Mouse (Mus musculus) adrenal gland, postnatal 36 days (tissue): ENCODE data around the gene Vmn2r102. TPM values are rescaled to one million over a fixed set of nuclear protein-coding genes. Genes with fewer than 3 reads are reported as not detected.

Experiments
- DNase-seq, 2 experiments: peaks; one replicate each; pipeline ENCODE4 v3.0.0; 2021; ENCODE audit warnings: mixed read lengths in 1 of 2
- long read RNA-seq, 2 experiments: library from polyadenylated mRNA; stranded (forward); transcript quantifications; one replicate each; pipeline ENCODE4 v2.0.0; 2021; ENCODE audit warnings: borderline sequencing depth in 2 of 2
- total RNA-seq, 2 experiments: library from RNA; stranded (reverse); gene quantifications; 2 replicates each; pipeline ENCODE4 v1.2.3; 2021

The Vmn2r102 gene
- total RNA-seq: not detected
- long read RNA-seq, experiment 1: 0 reads
- long read RNA-seq, experiment 2: 0 reads

DNA sequence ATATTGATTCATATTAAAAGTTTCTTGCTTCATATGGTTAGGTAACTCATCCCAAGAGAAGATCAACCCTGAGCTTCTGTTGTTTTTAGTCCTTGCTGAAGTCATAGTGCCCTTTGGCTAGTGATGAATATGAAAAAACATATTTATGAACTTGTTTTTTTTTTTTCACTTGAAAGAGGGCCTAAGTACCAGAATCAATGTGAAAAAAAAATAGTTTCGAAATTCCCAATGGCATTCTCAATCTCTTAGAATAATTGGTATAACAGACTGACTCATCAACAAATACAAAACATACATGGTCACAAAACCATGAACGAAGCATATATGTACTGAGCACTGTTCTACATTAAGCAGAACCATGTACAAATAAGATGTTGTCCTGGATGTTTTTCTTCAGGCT, at the start of gene Vmn2r102:
TSS of gene Vmn2r102 (plus strand) at position 301 of the 400 bp plus-strand sequence.
- DNase-seq: no peak

DNA sequence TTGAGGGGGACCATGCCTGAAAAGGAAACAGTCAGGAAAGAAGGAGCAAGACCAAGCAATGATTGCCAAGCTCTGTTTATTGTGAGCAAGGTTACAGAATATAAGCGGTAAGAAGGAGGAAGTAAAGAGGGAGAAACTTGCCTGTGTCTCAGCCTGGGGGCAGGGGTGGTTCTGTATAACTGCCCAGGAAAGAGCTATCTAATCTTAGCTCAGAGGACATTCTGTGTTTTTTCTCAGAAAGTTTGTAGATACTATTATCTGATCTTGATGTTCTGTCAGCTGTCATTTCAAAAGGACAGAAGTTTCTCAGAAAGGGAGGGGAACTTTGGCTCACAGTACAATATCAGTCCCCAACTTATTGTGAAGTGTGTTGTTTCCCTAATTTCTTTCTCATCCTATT, 30.8 kb upstream of the Vmn2r102 start:
- no peak for DNase-seq

DNA sequence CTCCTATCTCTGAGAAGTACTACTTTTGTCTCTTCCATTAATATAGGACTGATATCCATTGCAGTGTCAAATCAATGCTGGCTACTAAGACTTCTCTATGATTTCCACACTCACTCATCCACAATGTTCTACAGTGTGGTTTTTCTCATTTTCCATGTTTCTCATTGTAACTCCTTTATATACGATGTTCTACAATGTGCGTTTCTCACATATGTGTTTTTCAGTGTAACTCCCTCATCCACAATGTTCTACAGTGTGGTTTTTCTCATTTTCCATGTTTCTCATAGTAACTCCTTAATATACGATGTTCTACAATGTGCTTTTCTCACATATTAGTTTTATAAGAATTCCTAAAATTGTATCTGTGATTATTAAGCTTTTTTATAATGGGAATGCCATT, 1.7 kb upstream of the Vmn2r102 start:
- DNase-seq: no peak

DNA sequence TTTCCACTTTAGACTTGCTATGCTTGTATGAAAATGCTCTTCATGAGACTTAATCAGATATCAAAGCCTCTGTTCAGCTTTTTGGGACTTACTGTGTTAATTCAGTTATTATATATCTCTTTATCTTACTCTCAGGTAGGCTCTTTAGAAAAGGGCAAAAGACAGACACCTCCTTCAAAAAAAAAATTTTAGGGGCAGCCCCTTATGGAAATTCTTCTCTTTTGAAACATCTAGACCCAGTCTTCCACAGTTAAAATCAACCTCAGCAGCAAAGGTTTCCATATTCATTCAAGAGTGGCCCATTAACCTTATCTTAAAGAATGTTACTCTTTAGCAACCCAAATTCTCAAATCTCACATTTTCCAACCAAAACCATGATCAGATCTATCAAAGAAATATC, 31.9 kb downstream of the Vmn2r102 start:
- DNase-seq: no peak

Other genes starting within 250 kb of the Vmn2r102 start
- gene Vmn2r100, start 155.6 kb upstream of the Vmn2r102 start, total RNA-seq: not detected
- gene Vmn2r101, start 83.1 kb upstream of the Vmn2r102 start, total RNA-seq: not detected
- not detected for gene Vmn2r103, start 113.0 kb downstream of the Vmn2r102 start, total RNA-seq